Mouse (Mus musculus): Measurements from ENCODE around the gene Rbm14. TPM values are rescaled to one million over a fixed set of nuclear protein-coding genes. Genes with fewer than 3 reads are reported as not detected.
A peak's percentile ranks its signal among the peaks of the same experiment; 100 is the strongest.

Rbm14 gene
- 69.3 and 72.8 TPM in 2 replicates for polyA plus RNA-seq (2015; fragmentation: Nextera tagmentation; extraction: Ambion mirVana)

DNA sequence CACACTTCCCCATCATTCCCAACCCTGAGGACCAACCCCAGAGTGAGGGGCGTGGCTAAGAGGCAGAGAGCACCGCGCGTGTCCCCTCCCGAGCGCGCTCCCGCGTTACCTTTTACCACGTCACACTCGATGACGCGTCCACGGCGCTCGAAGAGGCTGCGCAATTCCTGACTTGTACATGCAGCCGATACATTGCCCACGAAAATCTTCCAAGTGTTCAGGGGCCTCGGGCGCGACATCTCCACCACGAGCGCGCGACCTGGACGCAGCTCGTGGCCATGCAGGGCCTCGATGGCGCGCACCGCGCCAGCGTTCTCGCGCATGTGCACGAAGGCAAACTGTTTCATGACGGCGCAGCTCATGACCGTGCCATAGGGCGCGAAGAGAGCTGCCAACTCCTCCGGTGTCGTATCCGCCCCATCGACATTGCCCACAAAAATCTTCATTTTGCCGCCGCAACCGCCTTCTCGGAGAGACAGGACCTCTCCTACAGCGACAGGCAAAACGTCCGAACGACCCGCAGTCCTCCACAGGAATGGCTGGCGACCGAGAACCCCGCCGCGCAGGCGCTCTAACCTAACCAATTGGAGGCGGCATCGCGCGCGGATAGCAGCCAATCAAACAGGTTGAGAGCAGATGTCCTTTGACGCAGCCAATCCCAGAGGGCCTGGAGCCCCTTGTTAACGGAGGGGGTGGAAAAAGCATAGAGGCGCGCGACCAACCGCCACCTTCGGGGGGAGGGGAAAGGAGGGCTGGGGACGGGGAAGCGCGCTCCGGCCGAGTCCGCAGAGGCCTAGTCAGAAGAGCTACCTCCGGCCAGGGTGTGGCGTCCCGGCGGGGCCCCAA is at the start of gene Rbm14, which contains the start of gene Gm21992:
Gene Rbm14, minus strand, starts transcription at position 572 of the 846 bp plus-strand sequence.
Gene Gm21992, minus strand, starts transcription at position 550 of the 846 bp plus-strand sequence.
- H3K27me3 ChIP-seq (replicated peaks): no peaks in the 10 kb centered on the region
- peak; percentile 99 for ATAC-seq (replicated peaks)
- WGBS: under 1% methylated on average over 83 of the region's 83 CpGs
- peak within 1 kb of the TSS; percentile 92 for H3K27ac ChIP-seq
- no peaks in the 10 kb centered on the region for H3K9me3 ChIP-seq
- H3K36me3 ChIP-seq (replicated peaks): no peaks in the 10 kb centered on the region
- peak within 1 kb of the TSS; percentile 94 for H3K4me2 ChIP-seq
- peak within 1 kb of the TSS; percentile 75 for H3K4me3 ChIP-seq
- peak within 1 kb of the TSS; percentile 86 for H3K9ac ChIP-seq
- H3K4me1 ChIP-seq: peaks cover 29% of the 10 kb centered on the region

GRCm38 (mm10) chr19:4859081-4859480 is 47.6 kb upstream of the Rbm14 start:
- H3K36me3 ChIP-seq (replicated peaks): 0 out of 2 replicates have a peak, but pooled peaks cover 7% of the 10 kb centered on the region
- H3K4me3 ChIP-seq: no peak overlapping the region
- H3K9me3 ChIP-seq: no peaks in the 10 kb centered on the region
- H3K9ac ChIP-seq: no peak overlapping the region
- H3K4me2 ChIP-seq: no peak overlapping the region
- peaks cover 16% of the 10 kb centered on the region for H3K4me1 ChIP-seq
- no peak for ATAC-seq (replicated peaks)
- 79% methylated on average over 6 of the region's 6 CpGs for WGBS
- H3K27ac ChIP-seq: no peak overlapping the region
- H3K27me3 ChIP-seq (replicated peaks): no peaks in the 10 kb centered on the region

DNA sequence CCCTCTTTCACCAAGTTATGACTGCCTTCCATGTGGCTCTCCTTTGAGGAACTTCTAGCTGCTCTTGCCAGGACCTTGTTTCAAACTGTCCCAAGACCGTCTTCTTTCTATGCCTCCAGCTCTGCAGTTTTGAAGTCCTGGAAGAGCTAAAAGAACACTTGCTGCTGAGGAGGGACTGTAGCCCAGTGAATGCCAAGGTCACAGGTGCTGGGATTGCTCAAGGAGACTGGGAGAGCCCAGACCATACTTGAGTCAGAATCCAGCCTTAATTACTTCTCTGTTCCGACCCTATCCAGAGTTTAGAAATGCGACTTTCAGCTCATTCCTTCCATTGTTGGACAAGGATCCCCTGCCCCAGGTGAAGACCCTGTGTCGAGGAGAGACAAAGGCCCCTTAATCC is 44.5 kb upstream of the Rbm14 start:
- no peak for ATAC-seq (replicated peaks)
- no peaks in the 10 kb centered on the region for H3K27me3 ChIP-seq (replicated peaks)
- peak overlapping the region; percentile 95 for H3K4me2 ChIP-seq
- no peak overlapping the region for H3K27ac ChIP-seq
- 53% methylated on average over 4 of the region's 4 CpGs for WGBS
- H3K36me3 ChIP-seq (replicated peaks): 0 out of 2 replicates have a peak, but pooled peaks cover 7% of the 10 kb centered on the region
- peak overlapping the region; percentile 77; the same call in 1 of the 2 replicates for H3K9ac ChIP-seq
- peak overlapping the region; percentile 61 for H3K4me3 ChIP-seq
- peaks cover 16% of the 10 kb centered on the region for H3K4me1 ChIP-seq
- H3K9me3 ChIP-seq: no peaks in the 10 kb centered on the region

DNA sequence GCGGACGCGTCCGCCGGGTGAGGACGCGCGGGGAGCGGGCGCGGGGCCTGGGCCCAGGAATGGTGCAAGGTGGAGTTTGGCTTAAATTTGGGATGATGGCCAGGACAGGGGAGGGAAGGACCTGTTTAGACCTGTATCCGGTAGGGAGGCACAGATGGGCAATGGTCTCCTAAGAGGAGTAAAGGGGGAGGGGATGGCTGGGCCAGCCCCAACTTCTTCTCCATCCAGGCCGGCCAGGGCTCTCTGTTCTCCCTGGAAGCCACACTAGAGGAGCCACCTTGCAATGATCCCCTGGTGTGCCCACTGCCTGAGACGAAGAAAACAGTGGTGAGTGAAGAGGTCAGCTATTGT is 44.0 kb upstream of the Rbm14 start:
- peak overlapping the region; percentile 77 for H3K9ac ChIP-seq
- H3K4me2 ChIP-seq: peak overlapping the region; percentile 95
- no peaks in the 10 kb centered on the region for H3K9me3 ChIP-seq
- under 1% methylated on average over 14 of the region's 14 CpGs for WGBS
- H3K4me3 ChIP-seq: peak overlapping the region; percentile 61
- 0 out of 2 replicates have a peak, but pooled peaks cover 4% of the 10 kb centered on the region for H3K36me3 ChIP-seq (replicated peaks)
- H3K27ac ChIP-seq: peak overlapping the region; percentile 61
- no peaks in the 10 kb centered on the region for H3K27me3 ChIP-seq (replicated peaks)
- peaks cover 16% of the 10 kb centered on the region for H3K4me1 ChIP-seq
- peak; percentile 67; the same call in 1 of the 2 replicates for ATAC-seq (replicated peaks)

GRCm38 (mm10) chr19:4854552-4855469 is 43.4 kb upstream of the Rbm14 start, which contains the start of gene Ctsf:
Gene Ctsf, plus strand, starts transcription at chr19:4855130.
- ATAC-seq (replicated peaks): peak; percentile 93
- H3K4me1 ChIP-seq: peaks cover 16% of the 10 kb centered on the region
- peak within 1 kb of the TSS; percentile 95 for H3K4me2 ChIP-seq
- no peaks in the 10 kb centered on the region for H3K9me3 ChIP-seq
- H3K27ac ChIP-seq: peak within 1 kb of the TSS; percentile 61
- H3K27me3 ChIP-seq (replicated peaks): no peaks in the 10 kb centered on the region
- H3K36me3 ChIP-seq (replicated peaks): no peaks in the 10 kb centered on the region
- WGBS: 3% methylated on average over 45 of the region's 45 CpGs
- peak within 1 kb of the TSS; percentile 77 for H3K9ac ChIP-seq
- peak within 1 kb of the TSS; percentile 61 for H3K4me3 ChIP-seq

GRCm38 (mm10) chr19:4850281-4850680 is 38.8 kb upstream of the Rbm14 start:
- peaks cover 5% of the 10 kb centered on the region for H3K4me1 ChIP-seq
- H3K9ac ChIP-seq: no peak overlapping the region
- ATAC-seq (replicated peaks): no peak
- no peaks in the 10 kb centered on the region for H3K36me3 ChIP-seq (replicated peaks)
- WGBS: 32% methylated on average over 5 of the region's 5 CpGs
- H3K27me3 ChIP-seq (replicated peaks): no peaks in the 10 kb centered on the region
- H3K9me3 ChIP-seq: no peaks in the 10 kb centered on the region
- H3K4me3 ChIP-seq: no peak overlapping the region
- H3K27ac ChIP-seq: no peak overlapping the region
- H3K4me2 ChIP-seq: no peak overlapping the region

GRCm38 (mm10) chr19:4849800-4850199 is 38.4 kb upstream of the Rbm14 start:
- no peaks in the 10 kb centered on the region for H3K27me3 ChIP-seq (replicated peaks)
- H3K27ac ChIP-seq: no peak overlapping the region
- H3K9me3 ChIP-seq: no peaks in the 10 kb centered on the region
- 55% methylated on average over 4 of the region's 4 CpGs for WGBS
- peaks cover 5% of the 10 kb centered on the region for H3K4me1 ChIP-seq
- no peaks in the 10 kb centered on the region for H3K36me3 ChIP-seq (replicated peaks)
- H3K9ac ChIP-seq: no peak overlapping the region
- no peak for ATAC-seq (replicated peaks)
- no peak overlapping the region for H3K4me3 ChIP-seq
- H3K4me2 ChIP-seq: no peak overlapping the region

DNA sequence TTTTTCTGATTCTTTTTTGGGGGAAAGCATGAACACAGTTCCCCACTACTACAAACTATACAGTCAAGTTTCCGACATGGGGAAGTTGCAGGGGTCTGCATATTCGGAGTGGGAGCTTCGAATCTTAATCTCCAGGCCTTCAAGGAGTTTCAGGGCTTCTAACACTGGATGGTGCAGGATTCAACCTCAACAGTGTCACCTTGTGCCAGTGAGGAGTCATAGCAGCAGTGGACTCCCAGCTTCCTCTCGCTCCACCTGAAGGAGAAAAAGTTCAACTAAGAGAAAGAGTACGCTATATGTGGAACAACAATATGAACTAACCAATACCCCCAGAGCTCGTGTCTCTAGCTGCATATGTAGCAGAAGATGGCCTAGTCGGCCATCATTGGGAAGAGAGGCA is 36.1 kb upstream of the Rbm14 start:
- 39% methylated on average over 7 of the region's 7 CpGs for WGBS
- no peak for ATAC-seq (replicated peaks)
- Histone ChIP-seq H3K4me1 (no peaks in the 10 kb centered on the region), H3K4me2 (no peak overlapping the region), H3K9me3 (no peaks in the 10 kb centered on the region), H3K4me3 (no peak overlapping the region), H3K9ac (no peak overlapping the region), H3K27me3 (replicated peaks) (no peaks in the 10 kb centered on the region), H3K27ac (no peak overlapping the region), H3K36me3 (replicated peaks) (no peaks in the 10 kb centered on the region)

GRCm38 (mm10) chr19:4845846-4846245 is 34.4 kb upstream of the Rbm14 start:
- Histone ChIP-seq H3K4me1 (no peaks in the 10 kb centered on the region), H3K4me2 (no peak overlapping the region), H3K9ac (no peak overlapping the region), H3K36me3 (replicated peaks) (no peaks in the 10 kb centered on the region), H3K27me3 (replicated peaks) (peaks cover 15% of the 10 kb centered on the region), H3K27ac (no peak overlapping the region), H3K9me3 (no peaks in the 10 kb centered on the region), H3K4me3 (no peak overlapping the region)
- ATAC-seq (replicated peaks): no peak
- WGBS: 72% methylated on average over 2 of the region's 2 CpGs

DNA sequence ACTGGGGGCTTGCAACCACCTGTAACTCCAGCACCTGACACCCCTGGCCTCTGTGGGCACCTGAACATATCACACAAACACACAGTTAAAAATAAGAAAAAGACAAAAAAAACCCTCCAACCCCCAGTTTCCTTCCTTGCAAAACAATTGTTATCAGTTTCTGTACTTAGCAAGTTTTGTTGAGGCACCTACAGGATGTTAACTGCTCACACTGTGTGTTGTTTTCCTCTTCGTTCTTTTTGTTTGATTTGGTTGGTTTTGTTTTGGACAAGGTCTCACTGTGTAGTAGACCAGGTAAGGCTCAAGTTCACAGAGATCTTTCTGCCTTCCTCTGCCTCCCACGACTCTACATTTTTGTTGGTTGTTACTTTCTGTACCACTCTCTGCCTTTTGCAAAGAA is 31.2 kb upstream of the Rbm14 start:
- H3K9me3 ChIP-seq: no peaks in the 10 kb centered on the region
- peaks cover 26% of the 10 kb centered on the region for H3K27me3 ChIP-seq (replicated peaks)
- H3K4me2 ChIP-seq: no peak overlapping the region
- peaks cover 18% of the 10 kb centered on the region for H3K4me1 ChIP-seq
- H3K36me3 ChIP-seq (replicated peaks): no peaks in the 10 kb centered on the region
- no peak overlapping the region for H3K9ac ChIP-seq
- no peak overlapping the region for H3K4me3 ChIP-seq
- WGBS: 66% methylated on average over 2 of the region's 2 CpGs
- no peak overlapping the region for H3K27ac ChIP-seq
- no peak for ATAC-seq (replicated peaks)

DNA sequence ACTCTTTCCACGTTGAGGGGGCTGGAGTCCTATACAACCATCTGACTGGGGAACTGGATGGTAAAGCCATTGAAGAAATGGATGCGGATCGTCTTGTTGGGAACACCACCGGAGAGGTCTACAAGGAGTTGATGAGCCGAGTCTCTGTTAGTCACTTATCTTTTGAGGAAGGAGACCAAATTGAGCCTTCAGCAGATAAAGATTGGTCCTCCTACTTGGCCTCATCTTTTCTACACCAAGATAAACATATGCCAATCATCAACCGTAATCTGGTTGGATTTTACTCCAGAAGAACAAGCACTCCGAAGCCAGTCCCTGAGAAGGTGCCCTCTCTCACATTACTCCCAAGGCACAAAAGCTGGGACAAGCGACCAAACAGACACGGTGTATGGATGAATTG is 29.4 kb upstream of the Rbm14 start:
- ATAC-seq (replicated peaks): no peak
- Histone ChIP-seq H3K27me3 (replicated peaks) (peaks cover 26% of the 10 kb centered on the region), H3K9ac (no peak overlapping the region), H3K4me2 (no peak overlapping the region), H3K4me3 (no peak overlapping the region), H3K36me3 (replicated peaks) (no peaks in the 10 kb centered on the region), H3K27ac (no peak overlapping the region), H3K9me3 (no peaks in the 10 kb centered on the region), H3K4me1 (peaks cover 18% of the 10 kb centered on the region)
- 84% methylated on average over 9 of the region's 9 CpGs for WGBS

GRCm38 (mm10) chr19:4839149-4839548 is 27.7 kb upstream of the Rbm14 start, which contains the start of the genes Ccs and Ccdc87:
Gene Ccs, minus strand, starts transcription at chr19:4839332.
Gene Ccdc87, plus strand, starts transcription at chr19:4839366.
- peaks cover 26% of the 10 kb centered on the region for H3K27me3 ChIP-seq (replicated peaks)
- peak; percentile 99 for ATAC-seq (replicated peaks)
- no peaks in the 10 kb centered on the region for H3K9me3 ChIP-seq
- H3K9ac ChIP-seq: peak within 1 kb of the TSS; percentile 54
- peaks cover 18% of the 10 kb centered on the region for H3K4me1 ChIP-seq
- under 1% methylated on average over 25 of the region's 25 CpGs for WGBS
- no peaks in the 10 kb centered on the region for H3K36me3 ChIP-seq (replicated peaks)
- peak within 1 kb of the TSS; percentile 54 for H3K4me3 ChIP-seq
- peak within 1 kb of the TSS; percentile 93 for H3K4me2 ChIP-seq
- H3K27ac ChIP-seq: no peak within 1 kb of the TSS

Measured in midbrain, embryonic 15.5 days (tissue).